ENCODE assay signal across 7 mouse cellular contexts in genomic region chr1:178590229-178591171, GRCm38 (mm10).
DNase-seq lines count a peak whose midpoint lies in the region; ATAC-seq and TF ChIP-seq lines count a peak whose summit lies in the region.

No protein-coding gene starts in this region.

- H3K9ac ChIP-seq in neural tube, embryonic 11.5 days (ENCODE audit: low read length), result no peak overlapping the region
- H3K9ac ChIP-seq in embryonic facial prominence, embryonic 12.5 days, result no peak overlapping the region
- H3K9ac ChIP-seq in kidney, embryonic 14.5 days (ENCODE audit: low read depth, low read length), result no peak overlapping the region

- no peaks in the 10 kb centered on the region; the same call in 1 of the 2 replicates for H3K4me1 ChIP-seq in neural tube, embryonic 11.5 days (ENCODE audit: control insufficient read depth, insufficient read depth, low read length)
- peaks cover 26% of the 10 kb centered on the region for H3K4me1 ChIP-seq in embryonic facial prominence, embryonic 12.5 days
- peaks cover 14% of the 10 kb centered on the region; the same call in 1 of the 2 replicates for H3K4me1 ChIP-seq in kidney, embryonic 14.5 days (ENCODE audit: control insufficient read depth, insufficient read depth, low read length)
- no peaks in the 10 kb centered on the region for H3K4me1 ChIP-seq in small intestine, adult 2 months (ENCODE audit: control insufficient read depth, insufficient read depth, insufficient read length, low read length)

- DNase-seq in neural tube, embryonic 11.5 days (ENCODE audit: low spot score), result no peak
- no peak for DNase-seq in neural tube, embryonic 10.5 days (ENCODE audit: extremely low spot score, low spot score)
- DNase-seq in T-cell, adult 2 months (ENCODE audit: low spot score), result no peak
- no peak for DNase-seq in gastrocnemius, adult 2 months

- H3K4me2 ChIP-seq in neural tube, embryonic 11.5 days (ENCODE audit: low read depth), result no peak overlapping the region
- no peak overlapping the region for H3K4me2 ChIP-seq in embryonic facial prominence, embryonic 12.5 days (replicated peaks)
- H3K4me2 ChIP-seq in kidney, embryonic 14.5 days (replicated peaks; ENCODE audit: low read depth, low read length), result no peak overlapping the region

- no peak overlapping the region for H3K4me3 ChIP-seq in neural tube, embryonic 11.5 days (ENCODE audit: low read depth, low read length)
- H3K4me3 ChIP-seq in embryonic facial prominence, embryonic 12.5 days, result no peak overlapping the region
- H3K4me3 ChIP-seq in kidney, embryonic 14.5 days (ENCODE audit: low read length), result no peak overlapping the region
- H3K4me3 ChIP-seq in small intestine, adult 2 months (ENCODE audit: low read depth, low read length), result peak overlapping the region; percentile 43
- no peak overlapping the region for H3K4me3 ChIP-seq in gastrocnemius, adult 2 months

- no peaks in the 10 kb centered on the region for H3K36me3 ChIP-seq in neural tube, embryonic 11.5 days (ENCODE audit: control insufficient read depth, insufficient read depth, low read length)
- H3K36me3 ChIP-seq in embryonic facial prominence, embryonic 12.5 days, result no peaks in the 10 kb centered on the region
- no peaks in the 10 kb centered on the region for H3K36me3 ChIP-seq in kidney, embryonic 14.5 days (ENCODE audit: control insufficient read depth, insufficient read depth, low read length)
- H3K36me3 ChIP-seq in small intestine, adult 2 months (ENCODE audit: control insufficient read depth, insufficient read depth, low read length), result no peaks in the 10 kb centered on the region

- ATAC-seq in neural tube, embryonic 11.5 days (ENCODE audit: insufficient read depth, low FRiP score, low TSS enrichment), result peak; percentile 55; the same call in 1 of the 2 replicates
- ATAC-seq in embryonic facial prominence, embryonic 12.5 days (ENCODE audit: insufficient number of reproducible peaks, insufficient read depth, low FRiP score, low TSS enrichment), result peak; percentile 54; the same call in 1 of the 2 replicates
- ATAC-seq in kidney, embryonic 14.5 days (ENCODE audit: low FRiP score, low TSS enrichment), result peak; percentile 81

- no peak for TF ChIP-seq POLR2A in small intestine, adult 2 months (IDR thresholded peaks at IDR 0.05; ENCODE audit: low read depth, low read length)

- no peak for TF ChIP-seq CTCF in small intestine, adult 2 months (IDR thresholded peaks at IDR 0.05; ENCODE audit: extremely low read depth, insufficient read length, insufficient replicate concordance, low read depth, low read length)
- no peak for TF ChIP-seq CTCF in gastrocnemius, adult 2 months (IDR thresholded peaks at IDR 0.05)

- H3K9me3 ChIP-seq in neural tube, embryonic 11.5 days (ENCODE audit: control insufficient read depth, low read length), result no peaks in the 10 kb centered on the region
- H3K9me3 ChIP-seq in embryonic facial prominence, embryonic 12.5 days, result no peaks in the 10 kb centered on the region
- no peaks in the 10 kb centered on the region for H3K9me3 ChIP-seq in kidney, embryonic 14.5 days (ENCODE audit: control insufficient read depth, low read length)

- 60% methylated on average over 13 of the region's 13 CpGs for WGBS in neural tube, embryonic 11.5 days
- WGBS in embryonic facial prominence, embryonic 12.5 days, result 64% methylated on average over 13 of the region's 13 CpGs
- WGBS in kidney, embryonic 14.5 days, result 33% methylated on average over 13 of the region's 13 CpGs
- 64% methylated on average over 13 of the region's 13 CpGs for WGBS in small intestine, adult 2 months

- intact Hi-C loops in gastrocnemius, adult 2 months (cut with DNase I), result no loop called here

- H3K27me3 ChIP-seq in neural tube, embryonic 11.5 days (ENCODE audit: control insufficient read depth, insufficient read depth, low read length), result no peaks in the 10 kb centered on the region
- H3K27me3 ChIP-seq in embryonic facial prominence, embryonic 12.5 days, result no peaks in the 10 kb centered on the region
- no peaks in the 10 kb centered on the region for H3K27me3 ChIP-seq in kidney, embryonic 14.5 days (ENCODE audit: control insufficient read depth, insufficient read depth, low read length)
- H3K27me3 ChIP-seq in small intestine, adult 2 months (ENCODE audit: control insufficient read depth, insufficient read depth, low read length), result no peaks in the 10 kb centered on the region

- H3K27ac ChIP-seq in neural tube, embryonic 11.5 days (ENCODE audit: low read depth, low read length), result no peak overlapping the region
- no peak overlapping the region for H3K27ac ChIP-seq in embryonic facial prominence, embryonic 12.5 days
- peak overlapping the region; percentile 76 for H3K27ac ChIP-seq in kidney, embryonic 14.5 days (ENCODE audit: low read depth, low read length)
- H3K27ac ChIP-seq in small intestine, adult 2 months (ENCODE audit: insufficient read depth, low read depth, low read length), result no peak overlapping the region
- H3K27ac ChIP-seq in gastrocnemius, adult 2 months, result no peak overlapping the region
